Comparison of ENCODE assay signal across 19 mouse cellular contexts in genomic region chr6:26628479-26628878, GRCm38 (mm10).
A peak's percentile ranks its signal among the peaks of the same experiment; 100 is the strongest.
DNase-seq lines count a peak whose midpoint lies in the region; ATAC-seq lines count a peak whose summit lies in the region.
"Had no signal": no experiment of that assay in that cellular context is flagged by ENCODE, and none has a peak within 500 bp of the region (broad histone marks: within the 10 kb centered on the region; RNA-seq: fewer than 3 reads in every experiment).

No protein-coding gene starts in this region.

- 81% methylated on average over 1 of the region's 1 CpGs for WGBS in heart, embryonic 11.5 days (ENCODE audit: insufficient replicate concordance)
- WGBS in midbrain, embryonic 11.5 days = 79% methylated on average over 1 of the region's 1 CpGs
- WGBS in midbrain, embryonic 16.5 days = 83% methylated on average over 1 of the region's 1 CpGs

- H3K9me3 ChIP-seq in heart, embryonic 11.5 days (replicated peaks; ENCODE audit: control insufficient read depth, low read length) = no peaks in the 10 kb centered on the region
- no peaks in the 10 kb centered on the region for H3K9me3 ChIP-seq in midbrain, embryonic 11.5 days (ENCODE audit: control insufficient read depth, low read length)
- H3K9me3 ChIP-seq in midbrain, embryonic 16.5 days (replicated peaks; ENCODE audit: control insufficient read depth, low read length, poor library complexity, severe bottlenecking) = no peaks in the 10 kb centered on the region
- H3K9me3 ChIP-seq: G1E had no signal

- H3K27me3 ChIP-seq in heart, embryonic 11.5 days (ENCODE audit: control insufficient read depth, insufficient read depth, low read length) = no peaks in the 10 kb centered on the region
- no peaks in the 10 kb centered on the region for H3K27me3 ChIP-seq in midbrain, embryonic 11.5 days (ENCODE audit: control insufficient read depth, insufficient read depth, low read length)
- H3K27me3 ChIP-seq in midbrain, embryonic 16.5 days (ENCODE audit: control insufficient read depth, insufficient read depth, low read depth, low read length) = no peaks in the 10 kb centered on the region
- H3K27me3 ChIP-seq: CH12.LX, Patski had no signal

- H3K27ac ChIP-seq in heart, embryonic 11.5 days (ENCODE audit: low read depth, low read length) = no peak overlapping the region
- no peak overlapping the region for H3K27ac ChIP-seq in midbrain, embryonic 11.5 days (ENCODE audit: low read depth, low read length)
- no peak overlapping the region for H3K27ac ChIP-seq in midbrain, embryonic 16.5 days (ENCODE audit: low read length)

- H3K4me1 ChIP-seq in heart, embryonic 11.5 days (ENCODE audit: control insufficient read depth, insufficient read depth, low read length) = no peaks in the 10 kb centered on the region
- no peaks in the 10 kb centered on the region for H3K4me1 ChIP-seq in midbrain, embryonic 11.5 days (ENCODE audit: control insufficient read depth, insufficient read depth, low read length)
- H3K4me1 ChIP-seq in midbrain, embryonic 16.5 days (ENCODE audit: control insufficient read depth, insufficient read depth, low read length) = no peaks in the 10 kb centered on the region

- H3K4me3 ChIP-seq in heart, embryonic 11.5 days (ENCODE audit: low read depth, low read length) = no peak overlapping the region
- no peak overlapping the region for H3K4me3 ChIP-seq in midbrain, embryonic 11.5 days (ENCODE audit: low read depth, low read length)
- H3K4me3 ChIP-seq in midbrain, embryonic 16.5 days (ENCODE audit: low read depth, low read length) = no peak overlapping the region

- no peaks in the 10 kb centered on the region for H3K36me3 ChIP-seq in heart, embryonic 11.5 days (ENCODE audit: control insufficient read depth, insufficient read depth, low read length)
- no peaks in the 10 kb centered on the region for H3K36me3 ChIP-seq in midbrain, embryonic 11.5 days (ENCODE audit: control insufficient read depth, insufficient read depth, low read length)
- no peaks in the 10 kb centered on the region for H3K36me3 ChIP-seq in midbrain, embryonic 16.5 days (ENCODE audit: control insufficient read depth, insufficient read depth, low read length)
- H3K36me3 ChIP-seq: G1E had no signal

- peak; percentile 85 for DNase-seq in heart, adult 11 months
- DNase-seq in midbrain, embryonic 11.5 days (ENCODE audit: low spot score, missing footprints) = peak; percentile 70
- DNase-seq: adrenal gland, adult 2 months; adrenal gland, adult 8-10 months; adrenal gland, postnatal 10 days; adrenal gland, postnatal 14 days; adrenal gland, postnatal 25 days; adrenal gland, postnatal 36 days; B cell, adult 2 months; cerebellum, adult 11 months; cerebellum, adult 11-12 months; cerebellum, adult 18-20 months had no signal

- no peak for ATAC-seq in heart, embryonic 11.5 days (replicated peaks; ENCODE audit: insufficient number of reproducible peaks, low FRiP score, low TSS enrichment)
- no peak for ATAC-seq in midbrain, embryonic 11.5 days (ENCODE audit: low FRiP score)
- no peak for ATAC-seq in midbrain, embryonic 16.5 days
- ATAC-seq: activated CD4-positive, CD25-positive, alpha-beta regulatory T cell, adult 4 months; CD4-positive, CD25-positive, alpha-beta regulatory T cell, adult 4 months; Patski had no signal

- H3K4me2 ChIP-seq in heart, embryonic 11.5 days = no peak overlapping the region
- no peak overlapping the region for H3K4me2 ChIP-seq in midbrain, embryonic 11.5 days
- H3K4me2 ChIP-seq in midbrain, embryonic 16.5 days (ENCODE audit: low read length) = no peak overlapping the region

- H3K9ac ChIP-seq in heart, embryonic 11.5 days (ENCODE audit: low read depth, low read length) = no peak overlapping the region
- H3K9ac ChIP-seq in midbrain, embryonic 11.5 days (ENCODE audit: low read length) = no peak overlapping the region
- H3K9ac ChIP-seq in midbrain, embryonic 16.5 days (ENCODE audit: low read depth, low read length) = no peak overlapping the region
